Mouse (Mus musculus): ENCODE results near the gene Fam204a.

Fam204a gene

DNA sequence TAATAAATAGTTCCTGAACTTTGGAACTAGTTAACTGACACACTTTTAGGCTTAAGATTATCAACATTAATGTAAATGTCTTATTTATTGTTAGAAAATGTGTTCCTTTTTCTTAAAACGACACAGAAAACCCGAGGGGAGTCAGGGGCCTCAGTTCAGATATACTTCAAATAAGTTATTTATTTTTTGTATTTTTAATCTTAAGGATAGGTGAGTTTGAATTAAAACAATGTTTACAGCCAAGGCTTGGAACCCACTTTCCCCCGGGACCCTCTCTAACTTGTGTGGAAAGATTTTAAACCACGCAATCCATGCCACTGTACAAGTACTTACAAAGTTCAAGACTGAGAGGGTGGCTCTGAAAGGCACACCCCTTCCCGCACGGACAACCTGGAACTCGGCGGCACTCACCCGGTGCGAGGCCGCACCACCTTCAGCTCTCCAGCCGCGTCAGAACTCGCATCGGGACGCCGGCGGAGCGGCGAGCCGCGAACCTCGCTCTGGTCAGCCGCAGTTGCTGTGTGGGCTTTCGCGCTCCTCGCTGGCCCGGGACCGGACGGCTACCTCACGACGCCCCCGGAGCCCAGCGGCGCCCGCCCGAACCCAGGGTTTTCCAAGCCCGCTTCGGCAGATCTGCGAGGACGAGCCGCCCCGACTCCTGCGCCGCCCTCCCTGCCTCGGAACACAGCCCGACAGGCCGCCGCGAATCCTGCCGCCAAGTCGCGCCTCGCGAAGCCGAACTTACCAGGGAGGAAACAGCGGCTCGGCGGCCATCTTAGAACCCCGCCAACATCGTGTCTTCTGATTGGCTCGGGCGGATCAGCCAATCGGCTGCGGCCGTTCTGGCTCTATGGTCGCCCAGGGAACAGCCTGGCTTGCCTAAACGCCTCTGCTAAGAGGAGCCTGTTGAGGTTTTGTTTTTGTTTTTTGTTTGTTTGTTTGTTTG, at the start of gene Fam204a:
Gene Fam204a (minus strand): TSS at position 803 of the 946 bp plus-strand sequence.
- DNase-seq, result peak; percentile 98

DNA sequence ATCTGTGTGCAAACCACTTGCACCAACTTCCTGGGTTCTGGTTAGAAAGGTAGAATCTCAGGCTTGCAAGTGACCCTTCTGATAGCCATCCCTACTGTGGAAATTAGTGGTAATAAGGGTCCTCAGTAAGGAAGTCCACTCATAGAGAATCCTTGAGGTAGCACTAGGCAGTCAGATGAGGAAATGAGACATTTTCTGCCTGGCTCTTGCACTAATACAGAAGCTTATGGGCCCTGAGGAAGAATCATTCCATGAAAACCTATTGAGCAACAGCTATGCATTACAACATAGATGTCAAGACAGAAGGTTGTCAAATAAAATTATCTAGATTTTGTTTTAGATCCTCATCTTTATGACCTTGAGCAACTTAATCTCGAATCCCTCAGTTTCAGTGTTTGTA, 39.3 kb upstream of the Fam204a start:
- DNase-seq, result no peak

DNA sequence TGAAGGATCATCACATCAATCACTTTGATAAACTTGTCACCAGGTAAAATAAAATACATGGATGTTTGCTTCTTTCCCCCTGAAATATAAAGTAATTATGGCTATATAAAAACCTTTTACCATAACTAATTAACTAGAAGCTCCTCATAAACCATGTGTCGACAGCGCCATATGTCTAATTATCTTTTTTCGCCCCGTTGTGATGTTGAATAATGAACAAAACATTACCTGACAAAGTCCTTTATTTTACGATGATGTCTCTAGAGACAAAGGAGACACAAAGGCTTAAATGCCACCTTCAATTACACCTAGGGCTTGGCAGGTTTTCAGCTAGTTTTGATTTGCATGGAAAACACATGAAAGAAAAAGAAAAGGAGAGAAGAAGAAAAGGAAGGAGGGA, 34.2 kb upstream of the Fam204a start:
- DNase-seq, result no peak

DNA sequence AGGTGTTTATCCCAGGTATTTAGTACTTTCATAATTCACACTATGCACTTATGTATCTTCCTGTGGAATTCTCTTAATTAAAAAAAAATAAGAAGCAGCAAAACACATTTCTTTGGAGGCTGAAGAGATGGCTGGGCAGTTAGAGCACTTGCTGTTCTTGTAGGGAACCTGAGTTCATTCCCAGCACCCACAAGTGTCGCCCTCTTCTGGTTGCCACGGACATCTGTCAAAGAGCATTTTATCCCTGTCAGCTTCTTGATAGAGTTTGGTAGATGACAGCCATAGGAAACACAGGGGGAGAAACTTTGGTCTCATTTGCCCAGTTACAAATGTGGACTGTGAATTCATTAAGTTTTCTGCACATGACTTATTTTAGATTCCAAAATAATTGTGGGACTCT, 25.5 kb upstream of the Fam204a start:
- DNase-seq, result peak; percentile 15

DNA sequence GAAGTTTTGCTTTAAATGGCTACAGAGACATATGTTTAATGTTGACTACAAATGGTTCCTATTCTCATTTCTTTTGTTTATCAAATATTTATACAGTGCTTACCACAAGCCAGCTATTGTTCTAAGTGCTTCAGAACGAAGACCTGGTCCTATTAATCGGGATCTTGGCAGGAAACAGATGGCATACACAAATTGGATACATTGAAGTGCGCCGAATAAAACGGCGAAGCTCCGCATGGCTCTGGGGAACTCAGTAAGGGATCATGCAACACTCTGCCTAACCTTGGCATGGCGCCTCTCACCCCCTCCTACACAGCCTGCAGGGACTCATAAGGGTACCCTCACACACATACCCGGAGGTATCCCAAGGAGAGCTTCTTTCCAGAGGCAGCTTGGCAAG, 24.7 kb upstream of the Fam204a start:
- DNase-seq, result peak; percentile 50

DNA sequence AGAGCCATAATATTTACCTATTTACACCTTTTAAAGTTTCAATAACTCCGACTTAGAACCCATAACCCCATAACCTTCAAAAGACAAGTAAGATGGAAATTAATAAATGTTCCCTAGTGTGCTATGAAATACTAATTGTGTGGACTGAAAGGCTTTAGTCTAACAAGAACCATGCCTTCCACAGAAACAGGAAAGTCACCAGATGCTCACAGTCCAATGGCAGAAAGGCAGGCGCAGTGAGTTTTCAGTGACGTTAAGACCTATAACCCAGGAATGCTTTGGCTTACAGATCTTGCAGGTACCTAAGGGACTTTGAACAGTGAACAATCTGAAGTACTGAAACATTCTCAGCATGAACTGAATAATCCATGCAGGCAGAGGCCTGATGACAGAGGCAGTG, 18.7 kb upstream of the Fam204a start:
- no peak for DNase-seq

DNA sequence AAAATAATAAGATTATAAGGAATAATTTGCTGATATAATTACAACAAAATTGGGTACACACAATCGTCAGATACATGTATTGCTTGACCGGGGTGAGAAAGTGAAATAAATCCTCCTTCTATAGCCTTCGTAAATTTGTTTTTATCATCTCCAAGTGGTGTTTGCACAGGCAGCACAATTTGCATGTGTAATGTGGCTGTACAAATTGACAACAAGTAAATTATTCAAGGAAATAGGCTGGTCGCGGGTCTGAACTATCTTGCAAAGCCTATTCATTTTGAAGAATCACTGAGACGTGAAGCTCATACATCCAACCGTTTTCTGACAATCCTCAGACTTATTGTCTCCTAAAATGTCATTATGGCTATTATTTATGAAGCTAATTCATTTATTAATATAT, 16.1 kb upstream of the Fam204a start:
- no peak for DNase-seq

DNA sequence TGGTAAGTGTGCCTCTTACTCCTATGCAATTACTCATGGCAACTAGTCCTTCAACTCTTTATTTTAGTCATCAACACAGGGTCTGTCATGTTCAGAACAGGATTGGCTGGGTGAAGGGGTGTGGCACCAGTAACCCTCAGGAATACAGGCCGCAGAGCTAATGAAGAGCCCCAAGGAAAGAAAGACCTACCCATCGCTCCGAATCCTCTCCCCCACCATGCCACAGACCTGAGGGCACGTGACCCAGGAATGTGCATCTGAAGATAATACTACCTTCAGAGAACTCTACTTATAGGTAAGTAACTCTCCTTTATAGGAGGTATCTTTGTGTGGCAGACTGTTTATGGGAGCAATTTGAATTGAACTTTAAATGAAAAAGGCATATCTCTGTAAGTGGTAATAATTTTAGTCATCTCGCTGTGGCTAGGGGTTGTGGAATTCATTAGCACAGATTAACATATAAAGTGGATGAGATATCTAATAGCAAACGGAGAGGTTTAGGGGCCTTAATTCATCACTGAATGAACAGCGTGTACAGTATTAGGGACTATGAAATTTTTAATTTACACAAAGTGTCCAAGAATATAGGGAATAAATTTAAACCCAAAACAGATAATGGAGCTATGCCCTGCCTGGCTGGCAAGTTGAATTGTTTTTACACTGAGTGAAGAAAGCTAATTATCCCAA, 15.6 kb upstream of the Fam204a start:
- no peak for DNase-seq

DNA sequence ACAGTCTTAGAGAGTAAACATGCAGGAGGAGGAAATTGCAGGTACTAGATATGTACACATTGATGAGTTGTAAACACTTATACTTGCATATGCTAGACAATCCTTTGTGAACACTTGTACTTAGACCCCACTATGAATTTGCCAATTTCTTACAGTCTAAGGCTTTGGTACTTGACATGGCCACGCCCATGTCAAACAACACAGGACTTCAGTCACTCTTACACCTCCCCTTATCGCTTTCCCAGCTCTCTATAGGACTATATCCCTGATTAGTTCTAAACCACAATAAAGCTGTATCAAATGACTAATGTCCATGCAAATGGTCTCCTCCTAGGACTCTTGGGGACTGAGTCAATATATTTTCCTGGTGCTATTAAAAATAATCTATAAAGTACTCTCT, 5.0 kb upstream of the Fam204a start:
- DNase-seq, result no peak

DNA sequence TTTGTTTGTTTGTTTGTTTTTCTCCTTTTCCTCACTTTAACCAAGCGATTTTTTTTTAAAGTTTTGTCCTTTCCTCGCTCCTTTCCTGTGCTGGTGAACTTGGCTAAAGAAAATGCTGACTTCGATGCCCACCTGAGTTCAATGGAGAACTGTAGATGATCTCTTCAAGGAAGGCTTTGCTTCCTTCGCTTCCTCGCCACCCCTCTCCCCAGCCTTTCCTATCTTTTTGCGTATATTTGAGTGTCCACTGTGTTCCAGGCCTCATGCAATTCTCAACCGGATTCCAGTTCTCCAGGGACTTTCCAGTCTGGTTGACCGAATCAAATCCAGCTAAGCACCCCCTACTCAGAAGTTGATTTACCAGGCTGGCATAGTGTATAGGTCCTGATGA, 339 bp upstream of the Fam204a start:
- DNase-seq, result no peak

DNA sequence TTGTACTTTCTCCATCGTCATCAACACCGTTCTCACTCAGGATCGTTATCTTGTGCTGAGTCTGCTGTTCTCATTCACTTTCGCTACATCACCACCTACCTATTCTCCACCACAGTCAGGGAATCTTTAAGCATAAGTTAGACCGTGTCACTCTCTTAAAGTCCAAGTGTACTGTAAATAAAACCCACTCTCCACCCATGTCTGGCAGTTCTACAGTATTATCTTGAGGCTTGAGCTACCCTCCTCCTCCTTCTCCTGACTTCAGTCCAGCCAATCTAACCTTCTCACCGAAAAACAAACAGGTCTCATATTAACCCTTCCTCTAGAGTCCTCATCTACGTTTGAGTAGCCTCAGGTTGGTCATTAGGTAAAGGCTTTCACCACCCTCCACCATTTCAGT, 7.1 kb downstream of the Fam204a start:
- DNase-seq, result no peak

DNA sequence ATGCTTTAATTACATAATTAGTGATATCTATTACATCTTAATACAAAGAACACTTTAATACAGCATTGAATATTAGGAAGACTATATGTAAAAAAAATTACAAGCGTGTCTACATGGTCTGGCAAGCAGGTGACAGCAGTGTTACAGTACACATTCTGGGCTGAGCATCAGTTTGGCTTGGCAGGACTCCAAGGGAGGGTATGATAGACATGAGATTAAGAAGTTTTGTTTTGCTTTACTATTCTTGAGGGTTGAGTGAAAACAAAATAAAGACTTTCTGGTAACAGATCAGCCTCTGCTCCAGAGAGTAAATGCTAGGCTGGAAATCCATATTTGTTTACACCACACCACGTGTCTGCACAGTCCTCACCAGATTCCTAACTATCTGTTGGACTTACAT, 8.5 kb downstream of the Fam204a start:
- DNase-seq, result peak; percentile 29

DNA sequence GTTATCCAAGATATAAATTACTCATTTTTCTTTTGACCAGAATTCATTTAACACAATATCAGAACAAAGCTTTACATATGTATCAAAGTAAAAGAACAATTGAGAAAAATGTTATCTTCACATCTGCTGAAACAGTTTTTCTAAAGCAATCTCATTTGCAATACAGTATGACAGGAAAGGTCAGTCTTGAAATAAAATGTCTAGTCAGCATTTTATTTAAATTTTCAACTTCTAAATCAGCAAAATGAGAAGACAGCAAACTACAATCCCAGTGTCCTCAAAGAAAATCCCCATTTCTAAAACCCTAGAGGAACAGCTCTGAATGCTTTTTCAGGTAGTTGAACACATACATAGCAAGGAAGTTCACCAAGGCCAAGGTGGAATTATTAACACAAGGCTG, 18.3 kb downstream of the Fam204a start:
- no peak for DNase-seq

DNA sequence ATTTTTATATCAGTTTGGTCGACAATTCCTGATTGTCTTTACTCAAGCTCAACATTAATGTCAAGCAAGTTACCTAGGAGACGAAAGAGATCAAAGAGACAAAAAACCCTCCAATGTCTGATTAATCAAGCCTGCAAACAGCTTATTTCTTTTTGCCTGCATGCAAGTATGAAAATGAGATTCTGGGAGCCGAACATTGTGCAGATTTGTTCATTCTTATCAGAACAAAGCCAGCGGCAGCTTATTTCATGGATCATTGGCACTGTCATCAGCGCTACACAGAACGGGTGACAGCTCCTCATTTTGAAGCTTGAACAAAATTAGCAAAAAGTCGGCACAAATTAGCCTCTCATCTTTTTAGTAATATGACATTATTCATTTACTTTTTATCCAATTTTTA, 22.3 kb downstream of the Fam204a start:
- DNase-seq, result no peak

DNA sequence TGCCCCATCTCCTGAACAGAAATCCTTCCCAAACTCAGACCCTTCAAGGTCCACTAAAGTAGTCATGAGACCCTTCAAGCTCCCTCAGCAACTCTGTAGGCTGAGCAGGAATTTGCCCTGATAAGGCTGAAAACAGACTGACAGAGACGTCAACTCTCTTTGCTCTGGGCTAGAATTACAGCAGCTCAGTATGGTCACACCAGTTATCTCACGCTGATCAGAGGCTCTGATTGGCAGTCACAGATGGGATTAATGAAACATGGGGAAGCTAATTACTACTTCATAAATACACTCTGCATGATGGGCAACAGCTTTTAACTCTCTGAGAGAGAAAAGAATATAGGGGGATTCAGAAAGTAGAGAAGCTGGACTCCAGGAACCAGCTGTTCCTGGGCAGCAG, 26.2 kb downstream of the Fam204a start:
- no peak for DNase-seq

DNA sequence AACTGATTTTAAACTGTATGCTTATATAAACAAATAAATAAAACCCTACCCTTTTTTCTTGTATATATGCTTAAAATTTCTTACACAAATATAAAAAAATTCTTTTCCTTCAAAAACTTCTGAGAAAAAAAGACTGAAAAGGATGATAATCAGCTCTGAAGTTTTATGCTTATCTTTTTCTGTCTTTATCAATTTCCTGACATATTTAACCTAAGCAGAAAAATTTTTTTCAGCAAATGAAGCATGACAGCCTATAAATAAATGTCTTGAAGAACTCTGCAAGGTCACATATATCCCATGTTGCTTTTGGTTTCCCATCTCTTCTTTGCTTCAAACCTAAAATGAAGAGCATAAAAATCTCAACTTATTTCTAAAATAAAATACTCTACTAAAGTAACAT, 27.3 kb downstream of the Fam204a start:
- DNase-seq, result no peak

DNA sequence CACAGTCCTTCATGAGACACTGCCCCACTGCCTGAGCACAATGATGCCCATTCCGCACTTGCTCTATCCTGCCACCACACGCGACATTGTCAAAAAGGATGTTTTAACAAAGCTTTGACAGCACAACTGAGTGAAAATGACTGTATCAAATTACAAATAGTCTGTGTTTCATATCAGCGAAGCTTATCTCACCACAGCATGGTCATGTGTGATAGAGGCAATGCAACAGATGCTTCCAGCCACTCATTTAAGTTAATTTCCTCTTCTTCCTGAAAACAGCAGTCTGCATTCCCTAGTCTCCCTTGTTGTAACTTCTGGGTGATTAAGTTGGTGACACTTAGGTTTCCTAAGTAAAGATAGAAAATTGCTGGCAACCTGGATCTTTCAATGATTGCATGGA, 33.7 kb downstream of the Fam204a start:
- no peak for DNase-seq

DNA sequence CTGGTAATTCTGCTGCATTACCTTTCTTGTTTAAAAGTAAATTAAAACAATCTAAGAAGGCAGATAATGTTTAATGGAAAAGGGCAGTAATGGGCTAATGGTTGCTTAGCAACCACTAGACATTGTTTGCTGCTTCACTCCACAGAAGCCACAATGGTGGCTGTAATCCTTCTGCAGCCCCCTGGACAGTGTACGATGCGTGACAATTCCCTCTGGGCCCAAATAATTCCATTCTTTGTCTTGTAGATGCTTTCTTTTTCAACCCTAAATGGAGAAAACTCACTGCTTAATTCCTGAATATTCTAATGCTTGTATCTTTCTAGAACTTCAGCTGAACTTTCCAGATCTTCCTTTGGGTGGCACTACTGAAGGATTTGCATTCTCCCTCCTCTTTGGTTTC, 37.3 kb downstream of the Fam204a start:
- no peak for DNase-seq

DNA sequence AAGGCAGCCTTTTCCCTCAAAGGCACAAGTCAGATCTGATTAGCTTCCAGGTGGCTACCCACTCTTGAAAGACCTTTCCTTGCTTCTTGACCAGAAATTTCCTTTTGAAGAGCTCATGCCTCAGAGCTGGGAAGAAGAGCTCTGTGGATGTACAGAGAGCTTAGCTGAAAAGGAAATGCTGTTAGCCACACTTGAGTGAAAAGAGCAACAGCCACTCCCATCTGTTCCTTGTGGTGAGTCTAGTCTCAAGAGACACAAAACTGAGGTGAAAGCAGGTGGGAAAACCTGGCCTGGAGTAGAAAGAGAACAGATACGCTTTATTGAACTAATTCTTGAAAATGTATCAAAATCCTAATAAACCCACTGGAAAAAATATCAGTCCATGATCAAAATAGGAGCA, 43.6 kb downstream of the Fam204a start:
- DNase-seq, result peak; percentile 46

DNA sequence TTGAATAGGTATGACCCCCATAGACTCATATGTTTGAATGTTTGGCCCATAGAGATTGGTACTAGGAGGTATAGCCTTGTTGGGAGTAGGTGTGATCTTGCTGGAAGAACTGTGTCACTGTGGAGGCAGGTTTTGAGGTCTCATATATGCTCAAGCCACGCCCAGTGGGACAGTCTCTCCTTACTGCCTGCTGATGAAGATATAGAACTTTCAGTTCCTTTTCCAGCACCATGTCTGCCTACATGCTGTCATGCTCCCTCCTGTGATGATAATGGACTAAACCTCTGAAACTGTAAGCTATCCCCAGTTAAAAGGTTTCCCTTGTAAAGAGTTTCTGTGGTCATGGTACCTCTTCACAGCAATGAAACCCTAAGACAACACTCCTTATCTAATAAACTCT, 44.3 kb downstream of the Fam204a start:
- peak; percentile 13 for DNase-seq

DNA sequence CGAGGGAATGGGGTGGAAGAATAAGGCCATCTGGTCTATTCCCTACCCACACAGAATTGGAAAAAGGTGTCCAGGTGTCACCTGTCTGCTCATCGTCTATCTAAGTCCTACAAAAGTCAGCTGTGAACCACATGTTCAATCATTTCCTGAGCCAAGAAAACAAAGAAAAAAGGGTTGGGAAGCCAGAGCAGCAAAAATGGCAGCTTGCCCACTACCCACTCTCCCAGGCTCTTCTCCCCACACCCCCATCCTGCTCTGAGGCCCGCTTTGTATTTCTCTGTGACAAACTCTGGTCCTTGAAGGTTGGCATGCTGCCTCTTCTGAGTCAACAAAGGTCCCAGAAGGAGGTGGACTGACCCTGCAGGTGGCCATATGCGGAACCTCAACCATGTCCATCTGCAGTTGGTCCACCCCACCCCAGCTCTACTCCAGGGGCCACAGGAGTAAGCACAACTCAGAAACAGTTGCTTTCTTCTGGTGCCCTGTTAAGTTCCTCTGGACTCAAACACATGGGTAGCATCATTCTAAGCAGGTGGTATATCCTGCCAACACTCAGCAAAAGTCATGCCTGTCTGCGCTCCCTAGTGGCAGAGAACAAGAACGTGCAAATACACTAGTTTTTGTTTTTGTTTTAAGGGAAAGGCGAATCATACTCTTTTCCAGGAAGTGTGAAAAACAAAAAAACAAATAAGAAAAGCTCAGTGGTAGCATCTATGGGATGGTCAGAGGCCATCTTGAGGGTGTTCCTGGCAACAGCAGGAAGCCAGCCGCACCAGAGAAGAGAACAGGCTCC, 47.5 kb downstream of the Fam204a start:
- no peak for DNase-seq

DNA sequence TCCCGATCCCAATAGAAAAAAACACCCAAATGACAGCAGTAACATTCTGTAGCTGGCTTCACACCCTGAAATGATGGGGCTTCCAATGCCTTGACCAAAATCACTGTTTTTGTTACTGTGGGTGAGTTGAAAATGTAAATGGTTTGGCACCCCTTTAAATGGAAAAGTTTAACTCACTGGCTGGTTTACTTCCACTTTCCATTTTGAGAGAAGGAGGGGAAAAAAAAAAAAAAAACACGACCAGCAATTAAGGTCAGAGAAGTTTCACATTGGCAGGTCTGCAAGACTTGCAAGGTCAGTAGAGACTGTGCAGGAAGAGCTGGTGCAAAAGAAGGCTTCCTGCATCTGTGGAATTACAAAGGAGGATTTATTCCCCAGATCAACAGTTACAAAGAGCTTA, 61.1 kb downstream of the Fam204a start:
- no peak for DNase-seq

DNA sequence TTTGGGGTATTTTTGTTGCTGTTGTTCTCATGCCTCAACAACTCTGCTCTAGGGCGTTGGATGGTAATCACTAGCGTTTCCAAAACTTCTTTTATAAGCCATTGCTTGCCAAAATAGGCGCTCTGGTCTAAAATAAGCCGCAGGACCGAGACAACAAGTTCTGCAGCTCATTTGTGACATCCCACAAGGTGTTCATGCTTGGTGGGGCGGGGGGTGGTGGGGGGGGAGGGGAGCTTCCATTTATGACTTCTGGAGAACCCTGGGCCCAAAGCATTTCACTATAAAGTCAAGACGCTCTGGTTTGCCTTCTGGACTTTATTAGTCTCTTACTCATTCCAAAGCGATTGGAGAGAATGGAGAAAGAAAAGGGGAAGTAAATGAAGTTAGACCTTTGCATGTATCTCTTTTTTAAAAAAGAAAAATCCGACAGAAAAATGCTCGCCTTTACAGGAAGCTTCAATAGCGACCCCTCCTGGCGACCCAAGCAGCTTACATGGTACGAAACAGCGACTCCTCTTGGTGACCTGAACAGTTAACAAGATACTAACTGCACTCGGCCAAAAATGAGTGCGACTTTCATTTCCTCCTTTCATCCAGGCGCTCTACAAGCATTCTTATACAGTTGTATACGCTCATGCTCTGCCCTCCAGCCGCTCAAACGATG, 65.8 kb downstream of the Fam204a start:
- peak; percentile 70 for DNase-seq
